ENCODE assay signal across 7 mouse cellular contexts in genomic region chr7:98103942-98104292, GRCm38 (mm10). TPM values are rescaled to one million over a fixed set of nuclear protein-coding genes. Genes with fewer than 3 reads are reported as not detected.
DNase-seq lines count a peak whose midpoint lies in the region; ATAC-seq and TF ChIP-seq lines count a peak whose summit lies in the region.

No protein-coding gene starts in this region.

- H3K9me3 ChIP-seq in stomach, embryonic 15.5 days, result no peaks in the 10 kb centered on the region
- no peaks in the 10 kb centered on the region for H3K9me3 ChIP-seq in stomach, postnatal 0 days (ENCODE audit: control insufficient read depth, low read length)
- no peaks in the 10 kb centered on the region for H3K9me3 ChIP-seq in limb, embryonic 14.5 days (ENCODE audit: control insufficient read depth, low read length)

- ATAC-seq in stomach, embryonic 15.5 days (ENCODE audit: insufficient read depth, low FRiP score, low read depth), result no peak
- no peak for ATAC-seq in stomach, postnatal 0 days (ENCODE audit: low FRiP score, low TSS enrichment)
- ATAC-seq in limb, embryonic 14.5 days (ENCODE audit: low FRiP score, low read depth), result no peak

- DNase-seq in kidney, adult 18-20 months, result peak; percentile 12
- DNase-seq in kidney, adult 9 months, result no peak
- DNase-seq in stomach, postnatal 0 days (ENCODE audit: low spot score), result no peak
- DNase-seq in limb, embryonic 14.5 days (ENCODE audit: low spot score), result no peak
- no peak for DNase-seq in adrenal gland, postnatal 25 days
- no peak for DNase-seq in gastrocnemius, postnatal 14 days

- H3K27ac ChIP-seq in stomach, embryonic 15.5 days, result 0 out of 2 replicates have a peak overlapping the region, but pooled peaks have one; percentile 24
- H3K27ac ChIP-seq in stomach, postnatal 0 days (replicated peaks), result no peak overlapping the region
- 0 out of 2 replicates have a peak overlapping the region, but pooled peaks have one; percentile 43 for H3K27ac ChIP-seq in limb, embryonic 14.5 days (replicated peaks; ENCODE audit: low read depth, low read length)

- TF ChIP-seq EP300 in stomach, postnatal 0 days (optimal IDR thresholded peaks at IDR 0.05), result no peak

- no peak overlapping the region for H3K4me3 ChIP-seq in stomach, embryonic 15.5 days (replicated peaks)
- H3K4me3 ChIP-seq in stomach, postnatal 0 days (ENCODE audit: low read depth, low read length), result no peak overlapping the region
- H3K4me3 ChIP-seq in limb, embryonic 14.5 days (replicated peaks; ENCODE audit: low read length), result no peak overlapping the region

- TF ChIP-seq CTCF in stomach, postnatal 0 days (IDR thresholded peaks at IDR 0.05; ENCODE audit: low read depth), result no peak

- WGBS in stomach, embryonic 15.5 days, result 76% methylated on average over 5 of the region's 5 CpGs
- 67% methylated on average over 5 of the region's 5 CpGs for WGBS in stomach, postnatal 0 days
- 72% methylated on average over 5 of the region's 5 CpGs for WGBS in limb, embryonic 14.5 days

- no peak overlapping the region for H3K9ac ChIP-seq in stomach, embryonic 15.5 days
- no peak overlapping the region for H3K9ac ChIP-seq in stomach, postnatal 0 days (ENCODE audit: low read length)
- H3K9ac ChIP-seq in limb, embryonic 14.5 days (ENCODE audit: low read depth, low read length, severe bottlenecking), result no peak overlapping the region

- H3K4me2 ChIP-seq in stomach, embryonic 15.5 days, result no peak overlapping the region
- H3K4me2 ChIP-seq in stomach, postnatal 0 days (replicated peaks; ENCODE audit: low read depth), result no peak overlapping the region
- no peak overlapping the region for H3K4me2 ChIP-seq in limb, embryonic 14.5 days (replicated peaks; ENCODE audit: low read depth, low read length, severe bottlenecking)

- intact Hi-C loops in gastrocnemius, postnatal 14 days (cut with DNase I; ENCODE audit: low total_unique reads), result no loop called here

- H3K4me1 ChIP-seq in stomach, embryonic 15.5 days, result no peaks in the 10 kb centered on the region; the same call in 1 of the 2 replicates
- no peaks in the 10 kb centered on the region for H3K4me1 ChIP-seq in stomach, postnatal 0 days (replicated peaks; ENCODE audit: control insufficient read depth, insufficient read depth)
- H3K4me1 ChIP-seq in limb, embryonic 14.5 days (ENCODE audit: control insufficient read depth, insufficient read depth, low read length), result peaks cover 6% of the 10 kb centered on the region; the same call in 1 of the 2 replicates

- H3K36me3 ChIP-seq in stomach, embryonic 15.5 days, result no peaks in the 10 kb centered on the region
- H3K36me3 ChIP-seq in stomach, postnatal 0 days (ENCODE audit: control insufficient read depth, insufficient read depth, low read length), result no peaks in the 10 kb centered on the region
- H3K36me3 ChIP-seq in limb, embryonic 14.5 days (ENCODE audit: control insufficient read depth, insufficient read depth, low read length), result no peaks in the 10 kb centered on the region

- TF ChIP-seq POLR2A in limb, embryonic 14.5 days (IDR thresholded peaks at IDR 0.05; ENCODE audit: borderline replicate concordance, extremely low read depth, insufficient read depth, insufficient read length), result no peak

- no peaks in the 10 kb centered on the region for H3K27me3 ChIP-seq in stomach, embryonic 15.5 days (replicated peaks)
- no peaks in the 10 kb centered on the region for H3K27me3 ChIP-seq in stomach, postnatal 0 days (ENCODE audit: control insufficient read depth, insufficient read depth, low read length)
- H3K27me3 ChIP-seq in limb, embryonic 14.5 days (ENCODE audit: control insufficient read depth, insufficient read depth, low read length), result no peaks in the 10 kb centered on the region

RNA-seq across cellular contexts. Expression of gene Myo7a, which starts 15.4 kb away (rescaled TPM):
- 9.3 and 11.4 TPM in 2 replicates for polyA plus RNA-seq in stomach, embryonic 15.5 days (2015; fragmentation: Nextera tagmentation; extraction: Ambion mirVana)
- 2.1 and 2.4 TPM in 2 replicates for polyA plus RNA-seq in stomach, postnatal 0 days (2015; fragmentation: Nextera tagmentation; extraction: Ambion mirVana)
- 18.1 and 24.0 TPM in 2 replicates for polyA plus RNA-seq in limb, embryonic 14.5 days (2012; rRNA removed)
- 8.1 and 11.3 TPM in 2 replicates for polyA plus RNA-seq in limb, embryonic 14.5 days (2014; fragmentation: Nextera tagmentation; extraction: Ambion mirVana)
- total RNA-seq in adrenal gland, postnatal 25 days (2021), result 91.2 and 206 TPM in 2 replicates
- 1 to 10 TPM; 4.6 to 5.4 TPM for total RNA-seq in gastrocnemius, postnatal 14 days (2021)

RNA-seq across cellular contexts. Expression of gene Omp, which starts 41.4 kb away (rescaled TPM):
- 0.68 and 0.70 TPM in 2 replicates for polyA plus RNA-seq in stomach, embryonic 15.5 days (2015; fragmentation: Nextera tagmentation; extraction: Ambion mirVana)
- polyA plus RNA-seq in stomach, postnatal 0 days (2015; fragmentation: Nextera tagmentation; extraction: Ambion mirVana), result 0.57 and 0.65 TPM in 2 replicates
- 0.25 and 0.38 TPM in 2 replicates for polyA plus RNA-seq in limb, embryonic 14.5 days (2012; rRNA removed)
- 0.17 and 0.18 TPM in 2 replicates for polyA plus RNA-seq in limb, embryonic 14.5 days (2014; fragmentation: Nextera tagmentation; extraction: Ambion mirVana)
- 5.2 and 5.4 TPM in 2 replicates for total RNA-seq in adrenal gland, postnatal 25 days (2021)
- total RNA-seq in gastrocnemius, postnatal 14 days (2021), result under 1 TPM in 1 of 2 experiments, not detected in 1; 0.13 TPM
